Mouse (Mus musculus) telencephalon, adult 2 months (tissue): ENCODE data around the gene Axdnd1.
"Not testable (repeated sequence)": the region's sequence is repeated elsewhere in the genome, so short reads cannot be mapped to it uniquely, and the experiment has no call there.

Experiments used
- DNase-seq: peaks from one replicate; pipeline ENCODE4 v3.0.0-alpha.2; 2011; ENCODE audit warnings: low read depth, low spot score

Gene Axdnd1

GRCm38 (mm10) chr1:156437016-156437708 is 16.2 kb upstream of the Axdnd1 start:
- DNase-seq, result no peak

DNA sequence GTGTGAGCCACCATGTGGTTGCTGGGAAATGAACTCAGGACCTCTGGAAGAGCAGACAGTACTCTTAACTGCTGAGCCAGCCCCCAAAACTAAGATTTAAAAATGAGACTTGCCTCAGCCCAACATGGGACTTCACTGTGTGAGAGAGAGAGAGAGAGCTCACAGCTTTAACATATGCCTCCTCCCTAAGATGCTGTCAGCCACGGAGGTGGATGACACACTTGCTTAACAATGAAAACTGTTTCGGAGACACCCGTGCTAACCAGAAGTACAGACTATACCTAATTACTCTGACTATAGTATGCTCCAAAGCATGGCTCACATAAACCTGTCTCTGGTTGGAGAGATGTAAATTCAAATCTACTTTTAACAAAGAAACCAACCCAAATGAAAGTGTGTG is 12.5 kb upstream of the Axdnd1 start:
- DNase-seq, result peak; percentile 18

DNA sequence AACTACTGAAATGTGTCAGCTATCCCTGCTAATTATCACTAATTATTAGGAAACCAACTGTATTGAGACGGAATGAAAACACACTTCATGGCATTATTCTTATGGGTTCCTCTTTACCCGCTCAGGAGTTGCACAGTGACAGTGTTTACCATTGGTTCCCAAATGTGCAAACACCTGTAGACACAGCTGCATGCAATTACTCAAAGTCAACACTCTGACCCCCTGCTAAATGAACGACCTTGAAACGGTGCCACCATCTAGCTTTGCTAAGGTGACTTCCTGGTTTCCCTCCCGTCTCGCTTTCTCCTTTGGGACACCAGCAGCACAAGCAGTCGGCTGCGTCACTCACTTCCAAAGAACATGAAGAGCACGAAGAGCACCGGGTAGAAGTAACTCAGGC is 11.5 kb upstream of the Axdnd1 start:
- DNase-seq, result no peak

DNA sequence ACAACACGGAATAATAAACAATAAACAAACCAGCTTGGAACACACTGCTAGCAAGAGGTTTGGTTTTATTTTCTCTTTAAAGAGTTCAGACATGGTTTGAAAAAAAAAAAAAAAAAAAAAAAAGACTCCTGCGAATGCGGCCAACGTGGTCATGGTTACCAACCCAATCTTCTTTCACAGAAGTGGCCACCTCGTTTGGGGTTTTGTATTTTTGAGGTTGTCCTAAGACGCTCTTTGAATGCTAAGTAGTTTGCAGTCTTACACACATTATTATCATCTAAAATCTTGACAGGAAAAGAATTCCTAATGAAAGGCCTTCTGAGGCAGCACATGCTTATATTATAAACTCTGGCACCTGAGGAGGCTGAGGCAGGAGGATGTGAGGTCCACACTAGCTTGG is 7.5 kb upstream of the Axdnd1 start:
- DNase-seq, result no peak

DNA sequence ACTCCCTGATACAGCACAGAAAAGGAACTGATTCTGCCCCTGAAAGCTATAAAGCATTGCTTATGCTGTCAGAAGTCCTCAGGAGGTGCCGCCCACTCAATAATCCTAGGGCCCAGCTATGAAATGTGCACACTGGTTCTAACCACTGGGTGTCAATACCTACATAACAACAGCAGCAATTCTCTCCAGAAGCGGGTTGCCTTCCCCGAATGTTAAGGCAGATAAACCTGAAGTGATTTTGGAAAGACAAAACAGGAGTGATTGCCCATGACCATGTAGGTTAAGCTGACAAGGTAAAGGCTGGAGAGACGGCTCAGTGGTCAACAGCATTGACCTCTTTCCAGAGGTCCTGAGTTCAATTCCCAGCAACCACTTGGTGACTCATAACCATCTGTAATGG is 4.8 kb upstream of the Axdnd1 start:
- no peak for DNase-seq

DNA sequence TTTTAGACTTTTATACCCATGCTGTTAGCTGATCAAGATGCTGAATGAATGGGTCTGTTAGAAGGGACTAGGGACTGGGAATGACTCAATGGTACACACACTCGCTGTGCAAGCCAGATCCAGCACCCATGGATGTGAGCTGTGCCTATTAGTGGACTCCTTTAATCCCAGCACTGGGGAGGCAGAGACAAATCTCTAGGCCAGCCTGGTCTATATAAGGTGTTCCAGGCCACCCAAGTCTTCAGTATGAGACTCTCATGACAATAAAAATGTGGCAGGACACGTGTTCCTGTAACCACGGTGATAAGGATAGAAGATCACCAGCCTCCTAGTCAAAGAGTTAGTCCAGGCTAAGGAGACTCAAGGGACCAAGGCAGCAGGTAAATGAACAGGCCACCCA is 3.1 kb upstream of the Axdnd1 start:
- DNase-seq, result no peak

DNA sequence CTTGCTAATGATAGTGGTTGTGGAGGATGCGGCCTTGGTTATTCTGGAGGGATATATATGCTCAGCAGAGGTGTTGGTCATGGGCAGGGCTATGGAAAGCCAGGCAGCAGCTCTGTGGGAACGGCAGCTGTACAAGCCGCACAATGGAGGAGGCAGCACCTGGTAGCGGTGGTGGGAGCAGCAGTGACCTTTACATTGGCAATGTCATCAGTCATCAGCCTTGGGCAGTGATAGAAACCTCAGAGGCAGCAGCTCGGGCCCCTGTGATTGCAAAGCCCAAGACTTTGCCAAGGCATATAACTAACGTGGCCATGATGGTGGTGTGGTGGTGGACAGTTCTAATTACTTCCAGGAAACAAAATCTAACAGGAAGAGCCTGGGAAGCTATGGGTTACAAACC is 2.5 kb upstream of the Axdnd1 start:
- DNase-seq, result no peak

GRCm38 (mm10) chr1:156422856-156423255 is 1.9 kb upstream of the Axdnd1 start:
- no peak for DNase-seq

GRCm38 (mm10) chr1:156418170-156418569 is 2.8 kb downstream of the Axdnd1 start:
- DNase-seq, result no peak

- no peak for DNase-seq
Measured at GRCm38 (mm10) chr1:156408521-156408920, 12.4 kb downstream of the Axdnd1 start.

DNA sequence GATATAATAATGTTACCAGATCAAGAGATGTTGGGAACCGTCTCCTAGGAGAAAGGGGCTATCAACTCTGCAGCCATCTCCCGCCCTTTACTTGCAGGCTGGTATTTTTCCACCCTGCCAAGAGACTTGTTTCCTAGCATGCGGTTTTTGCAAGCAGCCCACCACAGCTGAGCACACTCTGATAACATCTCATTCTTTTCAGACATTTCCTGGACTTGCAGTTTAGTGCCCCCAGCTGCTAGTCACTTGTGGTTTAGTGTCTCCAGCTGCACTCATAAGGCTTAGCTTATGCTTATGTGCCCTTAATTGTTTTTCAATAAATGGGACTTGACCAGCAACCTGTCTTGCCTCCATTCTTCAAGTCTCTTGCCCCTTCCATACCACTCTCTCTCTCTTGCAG is 13.0 kb downstream of the Axdnd1 start:
- DNase-seq, result no peak

DNA sequence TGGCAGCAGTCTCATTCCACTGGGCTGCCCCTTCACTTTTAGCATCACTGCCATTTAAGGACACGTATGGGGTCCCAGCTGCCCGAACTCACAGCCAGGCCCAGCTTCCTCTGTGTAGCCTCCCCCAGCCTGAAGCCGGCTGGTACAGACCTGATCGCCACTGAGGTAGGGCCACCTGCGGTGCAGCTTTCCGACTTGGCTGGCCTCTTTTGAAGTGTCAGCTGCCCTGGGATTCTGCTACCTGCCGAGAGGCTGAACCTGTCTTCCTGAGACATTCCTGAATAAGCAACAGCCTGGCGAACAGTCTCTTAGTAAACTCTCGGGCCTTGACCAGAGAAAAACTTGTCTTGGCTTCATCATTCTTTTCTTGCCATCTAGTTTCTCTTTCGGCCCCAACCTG is 17.7 kb downstream of the Axdnd1 start:
- DNase-seq, result no peak

DNA sequence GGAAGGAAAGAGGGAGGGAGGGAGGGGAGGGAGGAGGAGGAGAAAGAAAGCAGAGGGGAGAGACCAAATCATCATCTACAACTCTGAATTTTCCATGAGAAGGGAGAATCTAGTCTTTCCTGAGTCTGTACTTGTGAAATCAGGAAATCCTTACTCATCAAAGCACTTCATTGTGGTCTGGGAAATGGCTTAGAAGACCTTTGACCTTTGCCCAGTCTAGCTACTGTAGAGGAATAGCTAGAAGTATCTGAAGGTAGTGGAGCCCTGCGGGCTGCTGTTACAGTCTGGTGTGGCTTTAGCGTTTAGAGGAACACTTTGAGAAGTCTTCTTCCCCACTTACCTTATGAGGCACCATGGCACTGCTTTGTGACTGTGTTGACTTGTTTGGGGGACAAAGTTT is 18.5 kb downstream of the Axdnd1 start:
- no peak for DNase-seq

DNA sequence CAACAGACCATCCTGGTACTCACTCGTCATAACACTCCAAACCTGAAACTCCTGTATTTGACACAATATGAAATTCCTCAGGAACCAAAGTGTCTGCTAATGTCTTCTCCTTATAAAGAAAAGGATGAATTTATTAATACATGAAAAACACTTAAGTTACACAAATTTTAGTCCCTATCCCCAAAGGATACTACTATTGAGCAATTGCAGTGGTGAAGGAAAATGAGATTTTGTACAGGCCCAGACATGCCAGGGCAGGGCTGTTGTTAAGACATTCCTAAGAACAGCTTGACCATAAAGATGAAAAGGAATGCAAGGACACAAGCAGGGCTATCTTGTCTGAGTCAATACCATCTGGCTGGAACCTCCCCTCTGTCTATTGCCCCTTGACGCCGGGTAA is 20.8 kb downstream of the Axdnd1 start:
- not testable (repeated sequence) for DNase-seq

GRCm38 (mm10) chr1:156393148-156393547 is 27.8 kb downstream of the Axdnd1 start:
- DNase-seq, result no peak

DNA sequence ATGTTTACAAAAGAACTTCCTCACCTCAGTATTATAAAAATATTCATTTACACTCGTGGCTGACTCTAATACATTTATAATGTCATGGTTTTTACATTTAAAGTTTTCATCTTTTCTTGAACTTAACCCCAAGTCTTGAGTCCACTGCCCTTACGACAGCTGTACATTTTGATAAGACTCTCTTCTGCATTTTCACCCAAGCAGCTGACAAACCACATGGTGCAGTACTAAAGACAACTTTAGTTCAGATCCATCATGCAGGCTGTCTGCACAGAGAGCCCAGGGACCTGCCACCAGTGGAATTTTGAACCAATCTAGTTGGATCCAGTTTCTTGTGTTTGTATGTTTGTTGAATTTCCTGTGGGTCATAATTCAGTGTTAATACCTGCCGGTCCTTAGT is 34.1 kb downstream of the Axdnd1 start:
- no peak for DNase-seq

DNA sequence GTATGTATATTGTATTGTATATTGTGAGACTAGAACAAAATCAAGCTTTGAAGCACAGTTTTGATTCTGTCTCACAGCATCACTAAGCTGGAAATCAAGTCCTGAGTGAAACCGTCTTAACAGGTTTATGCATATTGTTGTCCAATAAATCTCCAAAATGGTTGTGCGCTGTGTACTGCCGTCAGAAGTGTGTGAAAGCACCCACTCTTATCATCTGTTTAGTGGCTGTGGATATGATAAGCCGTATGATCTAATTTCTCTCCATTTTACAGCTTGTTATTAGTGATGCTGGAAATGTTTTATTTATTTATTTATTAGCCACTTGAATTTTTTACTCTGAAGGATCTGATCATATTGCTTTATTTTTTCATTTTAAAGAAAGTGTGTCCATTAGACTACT is 34.7 kb downstream of the Axdnd1 start:
- DNase-seq, result no peak

DNA sequence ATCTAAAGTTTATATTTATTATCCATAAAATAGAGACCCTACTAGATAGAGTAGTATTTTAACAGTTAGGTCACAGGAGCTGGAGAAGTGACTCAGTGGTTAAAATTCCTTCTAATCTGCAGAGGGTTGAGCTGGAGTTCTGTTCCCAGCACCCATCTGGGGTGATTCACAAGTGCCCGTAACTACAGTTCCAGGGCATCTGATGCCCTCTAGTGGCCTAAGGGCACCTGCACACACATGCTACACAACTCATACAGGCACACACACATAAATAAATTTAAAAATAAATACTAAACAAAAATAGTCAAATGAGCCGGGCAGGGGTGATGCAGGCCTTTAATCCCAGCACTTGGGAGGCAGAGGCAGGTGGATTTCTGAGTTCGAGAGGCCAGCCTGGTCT is 39.7 kb downstream of the Axdnd1 start:
- no peak for DNase-seq

DNA sequence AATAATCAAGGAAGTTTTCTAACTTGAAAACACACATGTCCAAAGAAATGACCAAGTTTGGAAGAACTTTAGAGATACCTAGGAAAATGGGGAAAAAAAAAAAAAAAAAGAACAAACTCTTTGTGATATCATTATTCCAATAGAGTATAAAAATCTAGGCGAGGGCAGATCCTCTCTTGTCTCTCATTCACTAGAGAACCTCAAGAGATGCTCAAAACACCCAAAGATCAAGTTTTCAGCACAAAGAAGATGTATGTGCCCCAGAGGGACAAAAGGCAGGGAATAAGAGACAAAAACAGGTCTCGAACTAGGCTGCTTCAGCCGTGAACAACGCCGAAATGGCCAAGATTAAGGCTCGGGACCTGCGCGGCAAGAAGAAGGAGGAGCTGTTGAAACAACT is 55.2 kb downstream of the Axdnd1 start, which contains the start of gene Gm2000:
Gene Gm2000 (plus strand): TSS at position 301 of the 400 bp plus-strand sequence.
- DNase-seq, result no peak

DNA sequence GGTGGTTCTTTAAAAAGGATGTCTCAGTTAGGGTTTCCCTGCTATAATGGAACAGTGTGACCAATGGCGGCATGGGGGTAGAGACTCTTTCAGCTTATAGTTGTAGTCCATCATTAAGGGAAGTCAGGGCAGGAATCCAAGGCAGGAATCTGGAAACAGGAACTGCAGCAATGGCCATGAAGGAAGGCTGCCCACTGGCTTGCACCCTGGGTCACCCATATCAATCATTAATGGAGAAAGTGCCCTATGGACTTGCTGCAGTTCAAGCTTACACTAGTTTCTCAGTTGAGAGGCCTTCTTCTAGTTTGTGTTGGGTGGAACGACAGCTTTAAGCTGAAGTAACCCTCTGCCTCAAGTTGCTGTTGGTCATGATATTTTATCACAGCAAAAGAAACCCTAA is 68.5 kb downstream of the Axdnd1 start:
- DNase-seq, result no peak

GRCm38 (mm10) chr1:156350441-156350840 is 70.5 kb downstream of the Axdnd1 start:
- no peak for DNase-seq

- DNase-seq, result no peak
Measured at GRCm38 (mm10) chr1:156349031-156349430, 71.9 kb downstream of the Axdnd1 start.

- DNase-seq, result no peak
Measured at GRCm38 (mm10) chr1:156345633-156346032, 75.3 kb downstream of the Axdnd1 start.

DNA sequence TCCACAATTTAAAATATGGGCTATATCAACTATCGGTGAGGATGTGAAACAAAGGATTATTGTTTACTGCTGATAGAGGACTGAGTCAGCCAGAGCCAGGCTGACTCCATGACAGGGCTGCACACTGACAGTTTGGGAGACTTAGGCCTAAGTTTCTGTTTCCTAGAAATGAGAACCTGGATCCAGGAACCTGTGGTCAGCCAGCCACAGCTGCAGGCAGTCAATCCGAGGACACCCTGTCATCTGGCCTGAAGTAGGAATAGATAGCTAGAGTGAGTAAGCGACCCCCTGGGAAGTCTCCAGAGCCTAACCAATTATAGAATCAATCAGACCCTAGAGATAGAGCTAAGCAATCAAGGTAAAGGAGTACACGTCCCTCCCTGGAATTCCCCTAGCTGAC is 76.5 kb downstream of the Axdnd1 start:
- no peak for DNase-seq
